24 mouse cellular contexts compared by ENCODE assay signal in genomic region chr17:50674580-50674979, GRCm38 (mm10).
A peak's percentile ranks its signal among the peaks of the same experiment; 100 is the strongest.
DNase-seq lines count a peak whose midpoint lies in the region; ATAC-seq and TF ChIP-seq lines count a peak whose summit lies in the region.
"Had no signal": no experiment of that assay in that cellular context is flagged by ENCODE, and none has a peak within 500 bp of the region (broad histone marks: within the 10 kb centered on the region; RNA-seq: fewer than 3 reads in every experiment).

No protein-coding gene starts in this region.

- peak overlapping the region; percentile 15; the same call in 1 of the 2 replicates for H3K27ac ChIP-seq in left cerebral cortex, adult 2 months
- H3K27ac ChIP-seq: forebrain, embryonic 10.5 days; heart, embryonic 13.5 days; hindbrain, embryonic 12.5 days; kidney, embryonic 15.5 days; liver, embryonic 12.5 days; midbrain, embryonic 15.5 days; neural tube, embryonic 12.5 days; stomach, postnatal 0 days had no signal

- DNase-seq in cerebellum, adult 9-11 months = peak; percentile 3
- no peak for DNase-seq in cerebellum, postnatal 14 days
- no peak for DNase-seq in left cerebral cortex, adult 2 months (ENCODE audit: extremely low spot score in 1 of 2, low spot score in 2 of 2)
- no peak for DNase-seq in left cerebral cortex, postnatal 14 days (ENCODE audit: low spot score in 2 of 2)
- peak; percentile 47 for DNase-seq in lung, postnatal 36 days
- no peak for DNase-seq in lung, adult 18-20 months
- DNase-seq in kidney, postnatal 14 days = no peak
- DNase-seq: adrenal gland, adult 8-10 months; cerebellum, adult 2 months; gastrocnemius, postnatal 36 days; heart, postnatal 14 days; kidney, adult 11 months; right cerebral cortex, postnatal 14 days had no signal

- intact Hi-C loops in left cerebral cortex, adult 2 months (cut with DNase I) = no loop called here
- intact Hi-C loops in left cerebral cortex, postnatal 14 days (cut with DNase I) = no loop called here

- no peak for TF ChIP-seq CTCF in left cerebral cortex, adult 2 months (IDR thresholded peaks at IDR 0.05)

- no peak for ATAC-seq in frontal cortex, adult (ENCODE audit: low TSS enrichment)
- ATAC-seq: activated CD4-positive, CD25-positive, alpha-beta regulatory T cell, adult 4 months; forebrain, embryonic 16.5 days; liver, embryonic 12.5 days; midbrain, embryonic 15.5 days had no signal

- H3K4me3 ChIP-seq in left cerebral cortex, adult 2 months = no peak overlapping the region
- H3K4me3 ChIP-seq: forebrain, embryonic 10.5 days; heart, embryonic 13.5 days; hindbrain, embryonic 12.5 days; kidney, embryonic 15.5 days; liver, embryonic 12.5 days; midbrain, embryonic 15.5 days; neural tube, embryonic 12.5 days had no signal

Comparison
In these comparisons a context has a peak if more than half of its experiments do, and no peak if none do; other contexts are left out.
1. DNase-seq: peak in cerebellum, adult 9-11 months (single experiment) and lung, postnatal 36 days (single experiment); none in cerebellum, postnatal 14 days (0 of 2), left cerebral cortex, adult 2 months (0 of 2), left cerebral cortex, postnatal 14 days (0 of 2), lung, adult 18-20 months (0 of 2) and kidney, postnatal 14 days (single experiment).